Mouse (Mus musculus): ENCODE results near the gene Gpr82. TPM values are rescaled to one million over a fixed set of nuclear protein-coding genes. Genes with fewer than 3 reads are reported as not detected.

The Gpr82 gene
- polyA plus RNA-seq, 1 experiment from 2014 or later, result 0.35 TPM

Small RNAs within 50 kb of the gene (microRNA-seq; reads per million reads assigned to microRNA genes)
- not detected for gene Gm25246

Other genes with a start within 250 kb of the Gpr82 start
- gene Nyx, start 195.3 kb upstream of the Gpr82 start, polyA plus RNA-seq (2015; fragmentation: Nextera tagmentation; extraction: Ambion mirVana), result 0.06 TPM in 2 replicates
- 2.4 TPM in 2 replicates for gene Gpr34, start 29.3 kb upstream of the Gpr82 start, polyA plus RNA-seq (2015; fragmentation: Nextera tagmentation; extraction: Ambion mirVana)
- gene Cask, start 190.0 kb downstream of the Gpr82 start, polyA plus RNA-seq (2015; fragmentation: Nextera tagmentation; extraction: Ambion mirVana), result 14.8 and 15.2 TPM in 2 replicates